Mouse (Mus musculus): ENCODE measurements at regions not wholly inside any gene's neighbourhood (a gene's known extent, or its start where the extent isn't known, plus 50 kb on each side); places are given as distances from the start of the nearest gene placed in this dataset.

- TF ChIP-seq POLR2A (IDR thresholded peaks at IDR 0.05; ENCODE audit: borderline replicate concordance, low read depth, low read length) (no peak), CTCF (IDR thresholded peaks at IDR 0.05; ENCODE audit: low read depth, low read length) (no peak)
These were observed 50.9 kb upstream of the Wscd1 start for GRCm38 (mm10) chr11:71698836-71699235.
